Mouse (Mus musculus): ENCODE results near the gene Abcc4.

The Abcc4 gene

DNA sequence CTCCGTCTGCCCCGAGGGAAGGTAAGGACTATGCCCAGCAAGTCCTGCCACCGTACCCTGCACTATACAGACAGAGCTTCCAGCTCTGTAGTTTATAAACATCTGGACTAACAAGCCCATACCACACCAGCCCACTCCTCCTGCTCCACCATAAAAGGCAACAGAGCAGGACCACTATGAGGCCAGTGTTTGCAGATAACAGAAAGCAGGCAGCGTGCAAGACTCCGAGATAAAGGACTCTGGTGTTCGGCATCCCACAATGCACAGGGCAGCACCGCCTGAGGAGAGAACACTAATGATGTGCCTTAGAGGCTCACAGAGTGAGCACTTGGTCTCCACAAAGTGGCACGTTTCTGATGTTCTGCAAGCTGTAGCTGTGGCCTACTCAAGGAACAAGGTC, 63.9 kb downstream of the Abcc4 start:
- DNase-seq (ENCODE audit: low spot score in 2 of 2): no peak

DNA sequence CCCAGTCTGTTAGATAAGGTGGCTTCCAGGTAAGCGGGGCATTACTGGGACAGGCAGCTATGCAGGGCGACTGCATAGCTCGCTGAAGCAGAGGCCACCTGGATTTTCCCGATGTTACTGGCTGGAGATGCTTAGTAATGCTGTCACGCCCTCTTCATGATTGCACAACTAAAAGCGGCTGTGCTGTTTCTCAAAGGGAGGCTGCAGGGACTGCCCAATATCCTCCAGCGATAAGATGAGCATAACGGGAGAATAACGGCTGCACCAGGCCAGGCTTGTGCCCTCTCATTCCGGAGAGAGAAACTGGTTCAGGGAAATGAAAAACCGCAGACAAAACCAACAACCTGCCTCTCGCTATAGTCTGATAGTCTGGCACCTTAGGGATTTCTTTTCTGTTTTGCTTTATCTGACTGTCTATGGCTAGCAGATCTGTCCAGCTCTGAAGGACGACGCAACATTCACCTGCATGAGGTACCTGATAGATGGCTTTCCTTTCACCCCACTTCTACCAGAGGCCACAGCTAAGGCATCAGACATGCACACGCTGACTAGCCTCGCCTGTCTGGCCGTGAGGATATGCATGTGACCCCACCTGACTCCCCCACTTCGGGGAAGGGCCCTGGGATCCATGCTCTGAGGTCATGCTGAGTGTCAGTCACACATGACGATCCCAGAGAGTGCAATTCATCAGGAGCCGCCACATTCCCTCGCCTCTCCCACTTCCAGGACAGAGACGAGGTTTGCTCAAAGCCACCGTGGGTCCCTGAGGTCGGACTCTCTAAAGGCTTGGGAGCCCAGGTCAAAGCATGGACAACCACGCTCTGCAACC, 67.4 kb downstream of the Abcc4 start:
- DNase-seq (ENCODE audit: low spot score in 2 of 2): no peak

DNA sequence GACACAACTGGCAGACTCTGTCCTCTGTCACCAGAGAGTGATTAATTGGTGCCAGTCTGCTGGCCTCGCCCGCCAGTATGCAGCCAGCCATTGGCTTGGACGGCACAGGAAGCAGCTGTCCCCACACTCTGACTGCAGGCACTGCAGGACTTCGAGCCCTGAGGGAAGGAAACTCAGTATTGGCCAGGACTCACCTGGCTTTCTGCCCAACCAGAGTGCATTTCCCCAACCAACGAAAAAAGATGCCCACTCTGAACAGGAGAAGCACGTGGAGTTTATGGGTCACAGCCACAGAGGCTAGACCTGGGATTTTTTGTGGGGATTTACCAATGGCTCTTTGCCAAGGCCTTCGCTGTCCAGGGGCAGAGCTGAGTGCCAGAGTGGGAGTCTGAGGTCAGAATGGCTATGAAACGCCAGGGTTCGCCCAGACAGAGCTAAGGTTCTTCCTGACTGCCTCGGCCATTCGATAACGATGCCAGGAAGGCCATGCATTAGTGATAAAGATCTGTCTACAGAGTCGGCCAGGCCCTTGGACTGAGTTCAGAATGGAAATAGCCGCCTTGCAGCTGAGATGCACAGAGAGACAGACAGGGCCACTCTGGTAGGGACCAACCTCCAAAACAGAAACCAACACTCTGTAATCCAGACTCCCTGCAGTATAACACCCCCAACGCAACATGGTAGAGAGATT, 70.4 kb downstream of the Abcc4 start:
- peak; percentile 33 to 80 for DNase-seq (ENCODE audit: low spot score in 2 of 2)

DNA sequence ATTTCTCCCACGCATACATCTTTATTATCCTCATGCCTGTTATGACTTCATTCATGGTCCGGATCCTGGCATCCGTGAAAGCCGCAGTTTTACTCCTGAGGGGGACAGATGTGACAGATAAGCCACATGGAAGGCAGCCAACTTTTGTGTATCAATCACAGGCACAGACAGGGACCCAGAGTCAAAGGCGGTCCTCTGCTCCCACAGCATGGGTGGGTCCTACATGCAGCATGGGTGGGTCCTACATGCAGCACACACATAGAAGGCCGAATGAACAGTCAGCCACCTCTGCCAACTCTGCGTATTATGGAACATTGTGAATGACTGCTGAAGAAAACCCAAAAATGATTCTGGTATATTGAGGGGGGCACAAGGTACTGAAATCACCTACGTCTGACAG, 76.4 kb downstream of the Abcc4 start:
- DNase-seq (ENCODE audit: low spot score in 2 of 2): no peak

DNA sequence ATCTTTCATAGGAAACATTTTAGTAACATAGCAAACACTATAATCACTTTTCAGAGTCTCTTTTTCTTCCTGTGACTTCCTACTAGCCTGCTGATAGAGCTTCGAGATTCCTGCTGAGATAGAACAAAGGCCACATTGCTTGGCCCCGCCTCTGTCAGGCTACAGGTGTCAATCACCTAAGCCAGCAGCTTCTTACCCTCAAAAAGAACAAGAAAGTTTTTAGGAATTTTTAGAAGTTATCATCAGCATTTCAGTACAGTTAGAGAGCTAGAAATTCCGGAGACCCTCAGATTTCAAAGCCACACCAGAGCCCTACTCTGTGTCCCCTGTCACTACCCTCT, 84.6 kb downstream of the Abcc4 start:
- no peak for DNase-seq (ENCODE audit: low spot score in 2 of 2)

DNA sequence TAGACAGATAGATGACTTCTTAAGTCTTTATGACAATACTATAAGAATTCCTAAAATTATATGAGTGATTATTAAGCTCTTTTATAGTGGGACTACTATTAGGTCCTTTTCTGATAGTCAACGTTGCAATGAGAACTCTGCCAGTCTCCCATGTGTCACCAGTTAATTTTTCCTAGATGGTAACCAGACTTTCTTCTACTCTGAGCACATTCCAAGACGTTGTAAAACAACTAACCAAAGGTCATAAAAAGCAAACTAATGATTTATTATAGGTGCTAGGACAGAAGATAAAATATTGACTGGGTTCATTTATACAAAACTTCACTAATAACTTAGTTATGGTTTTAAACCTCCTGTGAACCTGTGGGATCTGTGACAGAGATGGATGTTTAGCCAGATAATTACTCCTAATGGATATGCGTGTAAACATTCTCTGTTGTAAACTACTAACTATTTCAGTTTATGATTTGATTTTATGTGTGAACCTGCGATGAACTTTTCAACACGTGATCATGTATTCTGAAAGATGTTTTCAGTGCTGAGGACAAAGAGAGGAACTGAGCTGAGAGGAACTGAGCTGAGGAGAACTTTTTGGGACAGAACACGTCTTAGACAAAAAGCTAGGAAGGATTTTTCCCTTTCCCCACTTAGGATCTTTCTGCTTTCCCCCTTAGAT, 85.1 kb downstream of the Abcc4 start:
- DNase-seq (ENCODE audit: low spot score in 2 of 2): no peak

DNA sequence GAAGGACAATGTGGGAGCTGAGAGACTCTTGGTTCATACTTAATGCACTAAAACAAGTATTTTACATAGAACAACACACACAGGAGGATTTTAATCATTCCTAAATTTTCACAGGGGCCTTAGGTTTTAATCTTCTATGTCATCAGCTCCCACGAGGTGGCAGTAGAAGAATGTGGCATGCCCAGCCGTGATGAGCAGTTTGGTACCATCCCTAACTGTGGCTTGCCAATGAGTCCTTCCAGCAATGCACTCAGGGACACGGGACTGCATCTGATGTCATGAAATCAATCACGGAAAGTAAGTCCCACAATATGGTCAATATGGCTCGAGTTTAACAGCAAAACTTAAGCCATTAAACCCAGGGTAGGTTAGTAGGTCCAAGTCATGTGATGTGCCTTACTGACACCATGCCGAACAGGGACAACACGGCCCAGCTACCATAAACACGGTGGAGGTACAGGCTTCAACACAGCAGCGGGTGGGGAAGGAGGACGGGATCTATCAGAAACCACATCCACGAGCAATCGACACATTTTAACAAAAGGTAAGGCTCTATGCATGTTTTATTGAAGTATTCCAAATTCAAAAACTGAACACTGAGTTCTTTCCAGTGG, 89.2 kb downstream of the Abcc4 start:
- peak in 1 of 2 experiments; percentile 55 for DNase-seq (ENCODE audit: low spot score in 2 of 2)

DNA sequence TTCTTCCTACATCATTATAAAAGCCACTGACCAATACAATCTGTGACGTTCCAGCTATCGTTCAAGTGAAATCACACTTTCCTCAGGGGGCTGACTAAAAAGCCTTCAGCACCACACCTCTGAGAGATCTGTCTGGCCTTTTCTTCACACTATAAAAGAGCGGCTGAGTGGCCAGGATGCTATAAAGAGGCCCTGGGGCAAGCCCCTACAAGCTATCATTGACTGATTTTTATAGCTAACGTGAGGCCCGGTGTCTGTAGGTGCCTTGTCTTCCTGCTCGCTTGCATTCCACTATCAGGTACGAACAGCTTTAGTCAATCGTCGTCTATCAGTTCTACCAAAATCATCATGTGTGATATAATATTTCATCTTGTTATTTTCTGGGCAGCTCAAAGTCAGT, 92.3 kb downstream of the Abcc4 start:
- no peak for DNase-seq (ENCODE audit: low spot score in 2 of 2)

DNA sequence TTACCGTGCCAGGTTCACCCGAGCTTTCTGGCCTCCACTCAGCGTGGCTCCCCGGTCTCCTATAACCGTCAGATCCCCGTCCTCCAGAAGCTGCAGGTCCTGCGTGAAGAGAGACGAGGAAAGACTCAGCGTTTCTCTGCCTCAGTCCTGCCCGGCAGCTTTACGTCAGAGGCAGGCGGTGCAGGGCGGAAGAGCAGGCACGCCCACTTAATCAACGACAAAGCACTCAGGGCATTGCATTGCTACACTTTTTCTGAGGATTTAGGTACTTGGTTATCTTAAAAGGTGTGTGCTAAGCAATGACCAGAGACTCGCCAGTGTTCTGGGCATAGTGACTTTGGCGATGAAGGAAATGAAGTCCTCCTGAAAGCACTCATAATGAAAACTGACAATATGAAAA, 94.3 kb downstream of the Abcc4 start:
- no peak for DNase-seq (ENCODE audit: low spot score in 2 of 2)

DNA sequence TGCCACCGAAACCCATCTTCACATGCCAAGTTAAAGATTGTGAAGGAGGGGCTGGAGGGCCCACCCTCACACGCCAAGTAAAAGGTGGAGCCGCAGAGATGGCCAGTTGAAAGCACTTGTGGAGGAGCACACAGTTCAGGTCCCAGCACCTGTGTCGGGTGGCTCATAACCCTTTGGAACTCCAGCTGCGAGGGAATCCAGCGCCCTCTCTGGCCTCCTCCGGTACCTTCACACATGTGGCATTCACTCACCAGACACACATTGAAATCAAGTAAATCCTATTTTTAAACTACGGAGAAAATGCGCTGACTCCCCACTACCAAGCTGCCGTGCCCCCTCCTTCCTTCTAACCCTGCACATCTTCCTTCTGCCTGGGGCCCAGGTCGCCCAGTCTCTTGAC, 95.2 kb downstream of the Abcc4 start:
- DNase-seq (ENCODE audit: low spot score in 2 of 2): no peak

DNA sequence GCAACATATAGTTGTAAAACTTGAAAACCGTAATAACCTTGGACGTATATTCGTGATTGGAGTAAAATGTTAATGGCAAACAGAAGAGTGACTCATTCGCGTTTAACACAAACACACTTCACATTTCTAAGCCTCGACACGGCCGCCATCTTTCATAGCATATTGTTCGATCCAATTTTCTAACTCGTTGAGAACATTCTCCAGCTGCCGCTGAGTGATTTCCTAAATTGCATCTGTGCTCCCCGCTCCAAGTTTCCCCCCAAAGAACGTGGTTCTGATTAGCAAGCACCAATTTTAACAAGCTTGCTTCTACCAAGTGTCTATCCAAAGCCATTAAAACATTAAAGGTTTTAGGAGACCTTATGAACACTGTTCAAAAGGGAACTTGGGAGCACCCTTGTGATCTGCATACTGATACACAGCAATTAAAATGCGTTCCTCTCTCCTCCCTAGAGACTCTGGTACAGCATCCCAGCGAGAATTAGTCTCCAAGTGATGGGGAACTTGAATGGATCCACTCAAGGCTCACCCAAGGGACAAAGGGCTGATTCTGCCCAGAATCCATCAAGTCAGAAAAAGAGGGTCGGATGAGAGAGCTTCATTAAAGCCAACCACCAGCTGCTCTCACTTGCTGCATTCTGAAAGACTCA, 97.1 kb downstream of the Abcc4 start:
- DNase-seq (ENCODE audit: low spot score in 2 of 2): no peak

DNA sequence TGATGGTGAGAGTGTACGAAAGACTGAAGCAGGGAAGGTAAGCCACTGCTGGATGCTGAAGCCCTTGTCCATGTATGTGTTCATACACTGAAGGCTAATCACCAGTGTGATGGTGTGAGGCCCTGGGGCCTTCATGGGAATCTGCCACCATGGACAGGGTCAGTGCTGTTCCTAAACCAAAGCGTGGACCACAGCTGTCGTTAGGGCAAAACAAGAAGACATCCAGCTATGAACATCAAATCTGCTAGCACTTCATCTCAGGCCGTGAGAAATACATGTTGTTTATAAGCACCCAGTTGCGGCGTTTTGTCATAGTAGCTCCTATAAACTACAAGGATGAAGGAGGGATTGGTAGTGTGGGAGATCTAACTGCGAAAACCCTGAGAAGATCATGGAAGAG, 97.7 kb downstream of the Abcc4 start:
- no peak for DNase-seq (ENCODE audit: low spot score in 2 of 2)

DNA sequence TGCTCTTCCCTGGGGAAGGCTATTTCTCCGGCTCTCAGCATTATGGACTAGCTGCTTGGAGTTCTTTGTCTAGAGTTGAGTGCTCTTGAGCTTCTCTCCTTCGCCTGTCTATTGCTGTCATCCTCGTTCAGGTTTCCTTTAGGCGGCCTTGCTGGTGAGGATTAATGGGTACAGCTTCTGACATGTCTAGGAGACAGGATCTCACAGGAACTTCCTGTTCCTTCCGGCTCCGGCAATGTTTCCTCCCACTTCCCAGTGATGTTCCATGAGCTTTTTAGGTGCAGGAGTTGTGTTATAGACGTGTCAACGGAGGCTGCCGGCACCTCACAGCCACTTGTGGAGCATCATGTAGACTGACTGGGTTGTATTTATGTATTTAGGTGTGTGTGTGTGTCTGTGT, 99.5 kb downstream of the Abcc4 start:
- DNase-seq (ENCODE audit: low spot score in 2 of 2): no peak

DNA sequence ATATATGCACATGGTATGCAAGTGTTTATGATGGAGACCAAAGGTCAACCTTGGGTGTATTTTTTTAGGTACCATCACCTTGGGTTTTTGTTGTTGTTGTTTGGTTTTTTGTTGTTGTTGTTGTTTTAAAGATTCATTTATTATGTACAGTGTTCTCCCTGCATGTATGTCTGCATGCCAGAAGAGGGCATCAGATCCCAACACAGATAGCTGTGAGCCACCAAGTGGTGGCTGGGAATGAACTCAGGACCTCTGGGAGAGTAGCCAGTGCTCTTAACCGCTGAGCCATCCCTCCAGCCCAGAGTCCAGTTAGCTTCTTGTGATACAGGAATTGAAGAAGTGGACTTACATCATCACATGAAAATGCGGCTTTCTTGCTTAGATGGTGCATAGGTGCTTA, 101.1 kb downstream of the Abcc4 start:
- no peak for DNase-seq (ENCODE audit: low spot score in 2 of 2)

DNA sequence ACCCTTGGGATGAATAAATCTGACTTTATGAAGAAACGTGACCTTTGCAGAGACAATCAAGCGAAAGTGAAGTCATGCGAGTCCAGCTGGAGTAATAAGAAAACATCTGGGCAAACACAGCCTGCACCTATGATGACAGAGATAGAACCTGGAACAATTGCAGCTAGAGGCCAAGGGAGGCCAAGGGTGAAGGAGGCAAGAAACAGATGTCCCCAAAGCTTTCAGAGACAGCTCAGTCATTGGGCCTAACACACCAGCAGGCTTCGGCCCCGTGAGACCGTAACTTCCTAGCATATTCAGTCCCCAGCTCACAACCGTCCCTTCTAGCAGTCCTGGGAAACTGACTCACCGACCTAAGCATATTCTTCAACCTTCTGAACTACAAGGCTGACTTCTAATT, 104.0 kb downstream of the Abcc4 start:
- no peak for DNase-seq (ENCODE audit: low spot score in 2 of 2)

DNA sequence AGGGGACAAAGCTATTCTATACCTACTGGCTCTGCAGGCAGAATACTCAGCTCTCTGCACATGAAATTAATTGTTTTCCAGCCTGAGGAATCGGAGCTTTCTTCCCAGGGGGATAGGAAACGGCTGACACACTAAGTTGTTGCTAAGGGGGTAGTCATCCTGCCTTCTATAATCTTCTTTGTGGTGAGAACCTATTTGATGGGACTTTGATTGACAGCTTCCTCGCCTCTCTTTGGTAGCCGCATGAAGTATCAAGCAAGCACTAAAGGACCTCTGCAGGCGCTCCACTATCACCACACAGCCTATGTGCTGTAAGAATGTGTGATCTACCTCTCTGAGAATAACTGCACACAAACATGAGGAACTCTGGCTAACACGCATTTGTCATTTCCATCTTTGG, 105.3 kb downstream of the Abcc4 start:
- no peak for DNase-seq (ENCODE audit: low spot score in 2 of 2)

DNA sequence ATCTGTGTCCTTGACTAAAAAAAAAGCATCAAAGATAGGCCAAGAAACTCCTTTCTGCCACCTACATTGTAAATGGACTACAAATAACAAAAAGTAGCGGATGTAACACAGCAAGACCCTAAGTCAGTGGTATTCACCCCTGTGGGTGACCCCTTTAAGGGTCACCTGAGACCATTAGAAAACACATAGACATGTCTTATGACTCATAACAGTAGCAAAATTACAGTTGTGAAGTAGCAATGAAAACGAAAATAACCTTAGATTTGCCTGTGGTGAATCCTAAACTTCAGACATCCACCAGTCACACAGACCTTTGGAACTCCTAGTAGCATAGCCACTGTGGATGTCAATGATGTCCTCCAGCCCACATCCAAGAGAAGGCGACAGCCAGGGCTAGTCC, 107.3 kb downstream of the Abcc4 start:
- DNase-seq (ENCODE audit: low spot score in 2 of 2): no peak

DNA sequence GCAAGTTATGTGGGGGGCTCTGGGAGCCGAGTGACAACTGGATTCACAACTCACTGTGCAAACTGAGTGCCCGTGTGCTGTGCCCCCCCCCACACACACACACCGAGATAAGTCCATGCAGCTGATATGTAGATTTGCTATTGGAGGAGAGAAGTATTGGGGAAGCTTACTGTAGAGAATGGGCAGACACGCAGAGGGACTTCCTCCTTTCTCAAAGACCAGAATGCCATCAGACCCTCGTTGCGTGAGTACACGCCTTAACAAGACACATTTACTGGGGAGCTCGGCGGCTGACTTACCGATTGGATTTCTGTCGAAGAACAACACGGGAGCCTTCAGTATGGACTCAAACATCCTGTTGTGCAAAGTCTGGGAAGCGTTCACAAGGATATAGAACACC, 111.6 kb downstream of the Abcc4 start:
- DNase-seq (ENCODE audit: low spot score in 2 of 2): no peak

DNA sequence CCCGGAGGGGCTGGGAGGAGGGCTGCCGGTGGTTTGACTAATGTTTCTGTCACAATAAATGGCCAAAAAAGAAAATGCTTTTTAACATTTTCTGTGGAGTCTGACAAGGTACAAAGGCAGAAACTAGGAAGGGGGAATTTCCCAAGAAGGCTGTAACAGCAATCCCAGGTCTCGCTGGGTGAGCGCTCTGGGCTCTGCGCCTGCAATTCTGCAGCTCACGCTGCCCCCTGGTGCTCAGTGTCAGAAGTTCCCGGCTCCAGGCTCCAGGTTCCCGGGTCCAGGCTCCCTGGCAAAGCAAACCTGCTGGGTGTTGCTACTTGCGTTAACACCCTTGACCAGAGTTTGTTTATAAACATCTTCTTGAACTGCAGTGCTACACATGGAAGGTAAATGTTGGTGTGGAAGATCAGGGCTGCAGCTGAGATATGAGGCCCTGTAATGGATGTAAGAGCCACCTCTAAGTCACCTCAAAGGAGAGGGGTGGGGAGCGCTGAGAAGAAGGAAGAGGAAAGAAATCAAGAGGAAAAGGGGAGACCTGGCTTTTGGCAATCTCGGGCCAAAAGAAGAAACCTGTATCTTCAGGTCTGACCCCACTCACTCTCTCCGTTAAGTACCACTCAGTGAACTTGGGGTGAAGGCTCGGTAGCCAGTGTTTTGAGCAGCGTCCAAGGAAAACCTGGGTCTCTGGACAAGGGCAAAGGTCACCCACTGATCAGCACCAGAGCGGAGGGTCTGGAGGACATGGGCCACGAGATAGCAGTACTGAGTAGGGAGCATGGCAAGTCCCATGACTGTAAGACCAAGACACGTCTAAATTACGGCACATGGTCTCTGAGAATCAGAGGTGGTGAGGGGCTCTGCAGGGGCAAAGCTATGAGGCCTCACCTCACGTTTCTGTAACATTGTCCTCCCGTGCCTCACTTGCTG, 114.3 kb downstream of the Abcc4 start:
- DNase-seq (ENCODE audit: low spot score in 2 of 2): peak; percentile 84 to 87

DNA sequence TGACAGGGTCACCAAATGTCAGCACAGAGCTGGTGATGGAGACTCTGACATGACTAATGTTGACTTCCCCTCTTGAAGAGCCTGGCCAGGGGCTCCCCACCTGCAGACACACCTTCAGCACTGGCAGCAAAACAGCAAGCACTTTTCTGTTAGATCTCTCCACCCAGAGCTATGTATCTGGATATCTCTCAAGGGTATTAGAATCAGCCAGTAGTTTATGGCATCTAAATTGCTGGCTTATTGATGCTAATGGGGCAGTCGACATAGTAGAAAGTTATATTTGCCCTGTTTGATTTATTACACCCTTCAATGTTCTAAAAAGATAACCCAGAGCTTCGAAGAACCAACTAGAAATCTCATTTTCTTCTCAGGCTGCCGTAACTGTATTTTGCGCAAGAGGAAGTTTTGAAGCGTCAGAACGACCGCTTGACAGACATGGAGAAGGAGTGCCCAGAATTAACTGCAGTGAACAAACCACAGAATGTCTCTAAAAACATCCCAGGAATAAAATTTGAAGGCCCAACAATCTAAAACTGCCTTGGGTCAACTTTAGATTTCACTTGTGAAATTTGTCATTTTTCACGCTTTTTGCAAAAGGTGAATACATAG, 123.6 kb downstream of the Abcc4 start:
- no peak for DNase-seq (ENCODE audit: low spot score in 2 of 2)

DNA sequence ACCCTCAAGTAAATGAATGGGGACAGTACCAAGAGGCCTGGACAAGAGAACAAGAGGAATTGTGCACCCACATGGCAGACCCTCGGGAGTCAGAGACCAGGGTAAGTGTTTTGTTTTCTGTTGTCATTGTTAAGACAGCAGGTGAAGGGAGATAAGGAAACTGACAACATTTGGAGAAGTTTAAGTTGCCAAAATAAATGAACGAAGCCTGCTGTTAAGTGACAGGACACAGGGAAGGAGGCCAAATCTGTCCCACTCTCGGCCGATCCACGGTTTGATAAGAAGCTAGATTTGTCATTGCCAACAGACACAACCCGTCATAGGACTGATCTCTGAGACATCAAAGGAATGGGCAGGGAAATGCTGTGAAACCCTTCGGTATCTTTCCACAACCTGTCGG, 124.3 kb downstream of the Abcc4 start:
- DNase-seq (ENCODE audit: low spot score in 2 of 2): no peak

Measured in cerebellum, postnatal 4 days (tissue).